Mouse (Mus musculus) stomach, postnatal 0 days (tissue): ENCODE results near the gene Rpl39l. TPM values are rescaled to one million over a fixed set of nuclear protein-coding genes. Genes with fewer than 3 reads are reported as not detected.
A peak's percentile ranks its signal among the peaks of the same experiment; 100 is the strongest.
"Not testable (repeated sequence)": the region's sequence is repeated elsewhere in the genome, so short reads cannot be mapped to it uniquely, and the experiment has no call there.

Experiments used
- ATAC-seq: fragments of 200-750 bp; cut with Nextera tagmentation; 2 replicates; pipeline ENCODE4 v1.8.0; 2017; ENCODE audit not compliant: low FRiP score, low TSS enrichment
- DNase-seq: peaks from one replicate; pipeline ENCODE4 v3.0.0-alpha.2; 2016; ENCODE audit warnings: low spot score
- H3K27ac ChIP-seq: fragments of 300-500 bp; sonication (generic); replicated peaks from 2 replicates; pipeline ENCODE4 v1.5.1; 2014; ENCODE audit warnings: mild to moderate bottlenecking, control low read depth
- H3K27me3 ChIP-seq: fragments of 300-500 bp; sonication (generic); 2 replicates; pipeline ENCODE4 v1.6.1; 2014; ENCODE audit warnings: low read length; ENCODE audit not compliant: control insufficient read depth, insufficient read depth
- H3K36me3 ChIP-seq: fragments of 300-500 bp; sonication (generic); 2 replicates; pipeline ENCODE4 v1.6.1; 2014; ENCODE audit warnings: low read length, mixed read lengths; ENCODE audit not compliant: control insufficient read depth, insufficient read depth
- H3K4me1 ChIP-seq: fragments of 300-500 bp; sonication (generic); replicated peaks from 2 replicates; pipeline ENCODE4 v1.6.1; 2014; ENCODE audit warnings: antibody characterized with exemption; ENCODE audit not compliant: control insufficient read depth, insufficient read depth
- H3K4me2 ChIP-seq: fragments of 300-500 bp; sonication (generic); replicated peaks from 2 replicates; pipeline ENCODE4 v1.6.1; 2014; ENCODE audit warnings: low read depth, mild to moderate bottlenecking, control low read depth, moderate library complexity
- H3K4me3 ChIP-seq: fragments of 300-500 bp; sonication (generic); 2 replicates; pipeline ENCODE4 v1.5.1; 2014; ENCODE audit warnings: low read depth, low read length, control low read depth
- H3K9ac ChIP-seq: fragments of 300-500 bp; sonication (generic); 2 replicates; pipeline ENCODE4 v1.6.1; 2014; ENCODE audit warnings: mild to moderate bottlenecking, low read length, control low read depth, mixed read lengths
- H3K9me3 ChIP-seq: fragments of 300-500 bp; sonication (generic); 2 replicates; pipeline ENCODE4 v1.6.1; 2016; ENCODE audit warnings: low read length; ENCODE audit not compliant: control insufficient read depth
- CTCF ChIP-seq: IDR thresholded peaks from 2 replicates; pipeline ENCODE4 v1.5.1; 2016; ENCODE audit warnings: antibody characterized with exemption, low read depth, mild to moderate bottlenecking, moderate library complexity
- EP300 ChIP-seq: optimal IDR thresholded peaks from 2 replicates; pipeline ENCODE3; 2016; ENCODE audit warnings: antibody characterized with exemption
- WGBS: fragments of 180-500 bp; shearing (Covaris S2); extraction: QIAGEN DNeasy Blood & Tissue Kit; methylation state at CpG from one replicate; pipeline ENCODE4 v1.1.7; 2014; 5-methylcytosine and 5-hydroxymethylcytosine counted together
- polyA plus RNA-seq: library from polyadenylated mRNA; unstranded; fragments of >200 nt; fragmentation: Nextera tagmentation; extraction: Ambion mirVana; gene quantifications from 2 replicates; pipeline ENCODE4 v1.2.1, GENCODE M21; 2015

The Rpl39l gene
- polyA plus RNA-seq, 1 experiment from 2014 or later, result not detected

- H3K9me3 ChIP-seq, result no peaks in the 10 kb centered on the region
- ATAC-seq (no peak), DNase-seq (no peak)
- no peak overlapping the region for H3K4me2 ChIP-seq
- H3K36me3 ChIP-seq, result no peaks in the 10 kb centered on the region
- TF ChIP-seq EP300, result no peak
- TF ChIP-seq CTCF, result peak; percentile 45
- H3K4me1 ChIP-seq, result no peaks in the 10 kb centered on the region
- H3K27me3 ChIP-seq, result no peaks in the 10 kb centered on the region
- no peak overlapping the region for H3K4me3 ChIP-seq
- no peak overlapping the region for H3K9ac ChIP-seq
- H3K27ac ChIP-seq, result no peak overlapping the region
- 77% methylated on average over 1 of the region's 1 CpGs for WGBS
Measured at GRCm38 (mm10) chr16:10208777-10209176, 38.8 kb downstream of the Rpl39l start.

- DNase-seq, H3K4me3 ChIP-seq, H3K9ac ChIP-seq, H3K36me3 ChIP-seq, ATAC-seq, H3K4me2 ChIP-seq, H3K27ac ChIP-seq, H3K9me3 ChIP-seq, H3K4me1 ChIP-seq, H3K27me3 ChIP-seq: not testable (repeated sequence)
- WGBS, result 92% methylated on average over 1 of the region's 1 CpGs
Measured at GRCm38 (mm10) chr16:10216366-10216765, 46.3 kb downstream of the Rpl39l start.

GRCm38 (mm10) chr16:10217020-10217419 is 47.0 kb downstream of the Rpl39l start:
- not testable (repeated sequence) for DNase-seq, H3K9me3 ChIP-seq, H3K9ac ChIP-seq, H3K27ac ChIP-seq, ATAC-seq, H3K4me3 ChIP-seq, H3K36me3 ChIP-seq, H3K4me2 ChIP-seq, H3K4me1 ChIP-seq, H3K27me3 ChIP-seq
- WGBS, result 77% methylated on average over 2 of the region's 2 CpGs

Other genes with a start within 250 kb of the Rpl39l start
- gene Grin2a, start 174.7 kb upstream of the Rpl39l start, polyA plus RNA-seq, result 0.02 TPM in 1 of 2 replicates, not detected in the other
- gene Atf7ip2, start 22.5 kb downstream of the Rpl39l start, polyA plus RNA-seq, result 0.22 and 0.36 TPM in 2 replicates
- gene Emp2, start 143.7 kb downstream of the Rpl39l start, polyA plus RNA-seq, result 81.6 and 92.1 TPM in 2 replicates
- 0.74 and 1.0 TPM in 2 replicates for gene Tekt5, start 225.3 kb downstream of the Rpl39l start, polyA plus RNA-seq
- gene Nubp1, start 241.7 kb downstream of the Rpl39l start, polyA plus RNA-seq, result 31.0 and 33.8 TPM in 2 replicates